Mouse (Mus musculus) ovary, postnatal 36 days (tissue): Measurements from ENCODE around the gene Itpr1.

Source experiments
- DNase-seq: peaks from one replicate; pipeline ENCODE4 v3.0.0; 2022; ENCODE audit warnings: low spot score, mixed read lengths

Itpr1 gene

DNA sequence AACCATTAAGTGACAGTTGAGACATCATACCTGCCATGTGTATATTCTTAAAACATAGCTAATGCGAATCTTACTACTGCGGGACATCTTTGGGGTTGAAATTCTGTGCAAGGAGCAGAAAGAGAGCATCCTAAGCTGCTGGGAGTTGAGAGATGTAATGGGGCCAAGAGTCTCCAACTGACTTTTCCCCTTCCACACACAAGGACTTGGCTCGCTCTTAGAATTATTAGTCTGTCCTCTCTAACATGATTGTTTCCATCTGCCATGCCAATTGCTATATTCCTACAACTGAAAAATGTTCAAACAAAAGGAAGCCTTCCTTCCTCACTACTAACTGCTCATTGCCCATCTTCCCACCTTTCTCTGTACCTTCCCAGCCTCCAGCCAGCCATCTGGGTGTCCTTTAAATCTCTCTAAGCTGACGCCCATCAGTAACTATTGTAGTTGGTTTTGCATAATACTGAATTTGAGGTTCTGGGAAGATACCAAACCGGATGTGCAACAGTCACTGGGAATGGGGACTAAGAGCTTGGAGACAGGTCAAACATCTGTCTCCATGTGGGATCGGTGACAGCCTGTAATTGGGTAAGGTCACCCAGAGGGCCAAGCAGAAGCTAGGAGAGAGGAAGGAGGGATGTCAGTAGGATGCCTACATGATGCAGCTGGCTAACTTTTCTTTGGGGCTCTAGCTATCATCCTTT lies 177.9 kb downstream of the Itpr1 start:
- DNase-seq = no peak

DNA sequence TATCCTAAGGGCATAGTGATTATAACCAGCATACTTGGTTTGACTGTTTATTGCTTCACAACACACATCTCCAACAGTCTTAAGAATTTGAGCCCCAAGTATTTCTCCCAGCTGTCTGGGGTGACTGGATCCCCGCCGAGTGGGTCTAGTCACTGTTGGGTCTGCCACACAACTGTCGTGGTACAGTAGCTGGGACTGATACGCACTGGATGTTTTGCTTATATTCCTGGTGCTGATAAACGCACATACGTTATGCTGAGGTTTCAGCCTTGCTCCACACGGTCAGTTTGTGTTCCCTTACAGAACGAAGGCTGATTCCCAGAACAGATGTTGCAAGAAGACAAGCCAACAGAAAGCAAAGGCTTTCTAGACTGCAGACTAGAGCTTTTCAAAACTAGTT lies 180.2 kb downstream of the Itpr1 start:
- no peak for DNase-seq

GRCm38 (mm10) chr6:108397956-108398355 lies 185.1 kb downstream of the Itpr1 start:
- no peak for DNase-seq

DNA sequence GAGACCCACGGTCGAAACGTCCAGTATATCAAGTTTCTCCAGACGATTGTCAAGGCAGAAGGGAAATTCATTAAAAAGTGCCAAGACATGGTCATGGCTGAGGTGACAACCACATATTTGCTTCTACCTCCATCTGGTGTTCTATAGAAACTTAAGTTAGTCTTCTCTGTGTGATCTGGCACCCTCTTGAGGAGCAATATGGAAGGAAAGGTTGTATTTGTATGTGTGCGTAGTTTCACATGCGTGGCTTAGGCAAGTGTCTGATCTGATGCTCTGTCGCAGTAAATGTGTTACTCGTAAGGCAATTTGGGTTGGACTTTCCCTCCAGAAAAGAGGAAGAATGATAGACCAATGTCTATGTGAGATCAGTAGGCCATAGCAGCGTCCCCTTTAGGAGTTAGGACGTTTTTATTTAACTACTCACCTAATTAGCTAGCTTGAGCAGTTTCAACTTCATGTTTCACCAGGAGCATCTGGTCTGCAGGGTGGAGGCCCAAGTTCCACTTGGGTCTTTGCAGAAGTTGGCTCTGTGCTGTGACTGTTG lies 188.6 kb downstream of the Itpr1 start:
- no peak for DNase-seq

- no peak for DNase-seq
Measured at GRCm38 (mm10) chr6:108404736-108405135, 191.8 kb downstream of the Itpr1 start.

GRCm38 (mm10) chr6:108408053-108408452 lies 195.2 kb downstream of the Itpr1 start:
- no peak for DNase-seq

DNA sequence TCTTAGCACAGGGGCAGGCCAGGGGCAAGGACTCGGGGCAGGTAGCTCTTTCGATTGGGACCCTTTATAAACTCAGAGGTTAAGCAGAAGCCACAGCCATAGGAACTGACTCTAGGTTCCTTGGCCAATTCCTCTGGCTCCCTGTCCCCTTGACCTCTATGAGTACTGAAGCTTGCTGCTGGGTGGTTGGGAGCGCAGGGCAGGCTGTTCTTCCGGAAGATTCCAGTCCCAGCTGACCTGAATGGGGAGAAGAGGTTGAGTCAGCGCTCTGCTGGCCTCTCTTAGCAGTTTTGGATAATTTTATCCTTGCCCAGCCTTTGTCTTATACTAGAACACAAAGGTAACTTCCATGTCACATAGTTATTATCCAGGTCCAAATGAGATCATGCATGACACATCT lies 195.8 kb downstream of the Itpr1 start:
- DNase-seq = no peak

DNA sequence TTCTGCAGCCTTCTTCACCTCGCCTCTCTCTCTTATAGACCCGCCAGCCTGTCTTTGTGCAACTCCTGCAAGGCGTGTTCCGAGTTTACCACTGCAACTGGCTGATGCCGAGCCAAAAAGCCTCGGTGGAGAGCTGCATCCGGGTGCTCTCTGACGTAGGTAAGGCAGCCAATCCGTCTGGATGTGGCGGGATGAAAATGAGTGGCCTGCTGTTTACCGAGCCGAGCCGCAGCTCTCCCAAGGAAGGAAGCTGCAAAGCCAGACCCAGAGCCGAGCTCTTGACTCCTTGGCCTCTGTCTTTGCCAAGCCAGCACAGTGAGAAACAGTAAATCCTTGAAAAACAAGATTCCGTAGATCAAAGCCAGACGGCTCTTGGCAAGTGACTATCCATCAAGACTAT lies 197.9 kb downstream of the Itpr1 start:
- DNase-seq = peak; percentile 55

- DNase-seq = no peak
Measured at GRCm38 (mm10) chr6:108411201-108411600, 198.3 kb downstream of the Itpr1 start.

- no peak for DNase-seq
Measured at GRCm38 (mm10) chr6:108413006-108413405, 200.1 kb downstream of the Itpr1 start.

DNA sequence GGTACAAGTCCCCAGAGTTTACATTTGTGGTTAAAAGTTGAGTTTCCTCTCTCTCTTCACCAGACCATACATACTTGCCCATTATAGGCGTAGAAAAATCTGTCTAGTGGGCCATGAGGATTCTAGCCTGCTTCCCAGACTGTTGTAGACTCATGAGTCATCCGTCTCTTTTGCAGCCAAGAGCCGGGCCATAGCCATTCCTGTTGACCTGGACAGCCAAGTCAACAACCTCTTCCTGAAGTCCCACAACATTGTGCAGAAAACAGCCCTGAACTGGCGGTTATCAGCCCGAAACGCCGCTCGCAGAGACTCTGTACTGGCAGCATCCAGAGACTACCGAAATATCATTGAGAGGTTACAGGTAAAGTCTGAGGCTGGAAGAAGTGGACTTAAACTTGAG lies 200.7 kb downstream of the Itpr1 start:
- DNase-seq = no peak

GRCm38 (mm10) chr6:108415847-108416246 lies 203.0 kb downstream of the Itpr1 start:
- DNase-seq = no peak

- peak; percentile 55 for DNase-seq
Measured at GRCm38 (mm10) chr6:108417508-108417907, 204.6 kb downstream of the Itpr1 start.

DNA sequence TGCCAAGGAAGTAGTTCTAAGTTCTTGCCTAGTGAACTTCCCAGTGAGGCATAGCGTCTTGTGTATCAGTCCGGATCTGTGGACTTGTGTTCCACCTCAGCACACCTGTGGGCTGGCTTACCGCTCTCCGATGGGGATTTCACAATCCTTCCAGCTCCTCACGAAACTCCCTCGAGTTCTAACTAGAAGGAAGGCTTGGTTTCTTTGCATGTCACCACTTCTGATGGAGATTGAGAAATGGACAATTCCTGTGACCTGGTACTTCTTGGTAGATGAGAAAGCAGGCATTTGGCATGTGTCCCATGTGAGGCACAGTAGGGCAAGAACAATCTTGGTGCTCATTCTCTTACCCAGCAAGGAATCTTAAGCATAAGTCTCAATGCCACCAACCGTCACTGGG lies 205.3 kb downstream of the Itpr1 start:
- no peak for DNase-seq

GRCm38 (mm10) chr6:108424749-108425584 lies 212.1 kb downstream of the Itpr1 start:
- DNase-seq = no peak

GRCm38 (mm10) chr6:108426789-108427188 lies 213.9 kb downstream of the Itpr1 start:
- DNase-seq = peak; percentile 79

GRCm38 (mm10) chr6:108428383-108428782 lies 215.5 kb downstream of the Itpr1 start:
- DNase-seq = no peak

DNA sequence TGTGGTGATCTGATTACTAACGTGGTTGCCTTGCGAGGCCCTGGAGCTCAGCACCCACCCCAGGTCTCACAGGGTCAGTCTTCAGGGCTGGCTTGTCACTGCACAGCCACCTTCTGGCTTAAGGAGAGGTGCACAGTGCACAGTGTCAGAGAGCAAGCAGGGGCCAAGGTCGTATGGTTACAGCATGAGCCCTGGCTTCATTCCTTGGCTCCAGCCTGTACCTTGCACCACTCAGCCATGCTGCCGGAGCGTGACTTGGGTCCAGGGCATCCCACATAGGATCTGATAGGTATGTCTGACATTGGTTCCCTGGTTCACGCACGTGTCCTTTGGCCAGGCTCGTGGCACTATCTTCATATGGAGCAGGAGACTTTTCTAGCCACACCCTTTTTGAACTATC lies 217.1 kb downstream of the Itpr1 start:
- DNase-seq = no peak

GRCm38 (mm10) chr6:108431193-108431592 lies 218.3 kb downstream of the Itpr1 start:
- no peak for DNase-seq

DNA sequence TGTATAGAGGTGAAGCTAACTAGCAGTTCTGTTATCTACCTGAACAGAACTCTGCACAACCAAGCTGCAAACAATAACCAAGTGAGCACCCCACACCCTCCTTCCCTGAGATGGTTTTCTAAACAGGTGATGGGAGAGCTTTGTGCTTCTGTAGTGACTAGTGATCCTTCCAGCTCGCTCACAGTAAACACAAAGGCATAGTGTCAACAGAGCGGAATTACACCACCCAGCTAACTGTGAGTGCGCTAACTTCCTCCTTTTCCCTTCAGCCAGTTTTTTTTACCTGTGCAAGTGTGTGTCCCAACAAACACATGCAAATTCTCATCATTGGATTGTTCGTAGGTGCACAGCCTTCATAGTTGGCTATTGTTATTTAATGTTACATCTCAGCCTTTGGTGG lies 219.9 kb downstream of the Itpr1 start:
- DNase-seq = no peak

- DNase-seq = no peak
Measured at GRCm38 (mm10) chr6:108434816-108435215, 221.9 kb downstream of the Itpr1 start.

- DNase-seq = no peak
Measured at GRCm38 (mm10) chr6:108435467-108435866, 222.6 kb downstream of the Itpr1 start.

- no peak for DNase-seq
Measured at GRCm38 (mm10) chr6:108436608-108437007, 223.7 kb downstream of the Itpr1 start.
